Mouse (Mus musculus) thymus, adult 2 months (tissue): ENCODE results near the gene Hoxc4.

Source experiments
- CTCF ChIP-seq: fragments of 200-500 bp; IDR thresholded peaks from 2 replicates; pipeline ENCODE4 v1.5.1; 2012; ENCODE audit warnings: mild to moderate bottlenecking, control low read depth, low read length, moderate library complexity, borderline replicate concordance; ENCODE audit not compliant: control insufficient read depth, poor library complexity, insufficient read depth; ENCODE audit errors: extremely low read depth
- POLR2A ChIP-seq: fragments of 200-500 bp; IDR thresholded peaks from 2 replicates; pipeline ENCODE4 v1.6.1; 2012; ENCODE audit warnings: mild to moderate bottlenecking, low read length, control low read depth, moderate library complexity; ENCODE audit not compliant: control insufficient read depth, poor library complexity, insufficient read depth; ENCODE audit errors: extremely low read depth

DNA sequence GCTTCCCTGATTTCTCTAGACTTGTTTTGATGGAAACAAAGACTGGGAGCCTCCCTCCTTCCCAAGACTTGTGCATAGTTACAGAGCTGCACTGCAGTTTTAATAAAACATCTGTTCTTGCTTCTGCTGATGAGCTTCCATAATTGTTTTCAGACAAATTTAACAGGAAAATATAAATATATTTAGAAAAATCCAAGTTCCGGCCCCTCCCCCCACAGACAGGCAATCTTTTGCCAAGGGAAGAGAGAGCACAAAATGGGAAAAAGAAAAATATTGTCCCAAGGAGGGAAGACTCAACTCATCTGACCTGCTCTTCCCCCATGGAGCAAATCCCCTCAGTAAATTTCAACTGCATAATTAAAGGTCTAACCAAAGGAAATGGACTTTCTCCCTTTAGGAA, 12.4 kb upstream of the Hoxc4 start:
- TF ChIP-seq POLR2A (no peak), CTCF (no peak)
